Mouse (Mus musculus) heart, embryonic 13.5 days (tissue): Measurements from ENCODE around the gene Map3k12. TPM values are rescaled to one million over a fixed set of nuclear protein-coding genes. Genes with fewer than 3 reads are reported as not detected.
A peak's percentile ranks its signal among the peaks of the same experiment; 100 is the strongest.

ENCODE experiments used
- ATAC-seq: fragments of 200-750 bp; cut with Nextera tagmentation; 2 replicates; pipeline ENCODE4 v1.8.0; 2017; ENCODE audit warnings: moderate TSS enrichment; ENCODE audit not compliant: insufficient number of reproducible peaks, low FRiP score, low TSS enrichment; ENCODE audit errors: extremely low read depth
- H3K27ac ChIP-seq: fragments of 300-500 bp; sonication (generic); replicated peaks from 2 replicates; pipeline ENCODE4 v1.5.1; 2015; ENCODE audit warnings: moderate library complexity, mild to moderate bottlenecking, inconsistent platforms
- H3K27me3 ChIP-seq: fragments of 300-500 bp; sonication (generic); replicated peaks from 2 replicates; pipeline ENCODE4 v1.6.1; 2015; ENCODE audit warnings: mild to moderate bottlenecking, inconsistent platforms
- H3K36me3 ChIP-seq: fragments of 300-500 bp; sonication (generic); 2 replicates; pipeline ENCODE4 v1.6.1; 2015; ENCODE audit warnings: mild to moderate bottlenecking, inconsistent platforms
- H3K4me1 ChIP-seq: fragments of 300-500 bp; sonication (generic); 2 replicates; pipeline ENCODE4 v1.6.1; 2015; ENCODE audit warnings: inconsistent platforms
- H3K4me2 ChIP-seq: fragments of 300-500 bp; sonication (generic); 2 replicates; pipeline ENCODE4 v1.6.1; 2015; ENCODE audit warnings: inconsistent platforms, mild to moderate bottlenecking, moderate library complexity
- H3K4me3 ChIP-seq: fragments of 300-500 bp; sonication (generic); 2 replicates; pipeline ENCODE4 v1.5.1; 2015; ENCODE audit warnings: moderate library complexity, mild to moderate bottlenecking, inconsistent platforms
- H3K9ac ChIP-seq: fragments of 300-500 bp; sonication (generic); 2 replicates; pipeline ENCODE4 v1.6.1; 2015; ENCODE audit warnings: inconsistent platforms, mild to moderate bottlenecking, moderate library complexity
- H3K9me3 ChIP-seq: fragments of 300-500 bp; sonication (generic); 2 replicates; pipeline ENCODE4 v1.6.1; 2016; ENCODE audit warnings: inconsistent platforms
- WGBS: fragments of 180-500 bp; shearing (Covaris S2); methylation state at CpG from one replicate; pipeline ENCODE4 v1.1.7; 2015; ENCODE audit warnings: mixed read lengths; 5-methylcytosine and 5-hydroxymethylcytosine counted together
- polyA plus RNA-seq: library from polyadenylated mRNA; unstranded; fragments of >200 nt; fragmentation: Nextera tagmentation; extraction: Ambion mirVana; gene quantifications from 2 replicates; pipeline ENCODE4 v1.2.1, GENCODE M21; 2015

Map3k12 gene
- polyA plus RNA-seq, 1 experiment from 2014 or later, result 10.8 TPM

GRCm38 (mm10) chr15:102533926-102534325 is 17.1 kb upstream of the Map3k12 start:
- no peak for ATAC-seq
- Histone ChIP-seq H3K27me3 (no peaks in the 10 kb centered on the region), H3K9me3 (no peaks in the 10 kb centered on the region), H3K4me2 (no peak overlapping the region), H3K27ac (no peak overlapping the region), H3K36me3 (peaks cover 94% of the 10 kb centered on the region), H3K4me1 (no peaks in the 10 kb centered on the region), H3K9ac (no peak overlapping the region), H3K4me3 (no peak overlapping the region)
- 92% methylated on average over 7 of the region's 7 CpGs for WGBS

DNA sequence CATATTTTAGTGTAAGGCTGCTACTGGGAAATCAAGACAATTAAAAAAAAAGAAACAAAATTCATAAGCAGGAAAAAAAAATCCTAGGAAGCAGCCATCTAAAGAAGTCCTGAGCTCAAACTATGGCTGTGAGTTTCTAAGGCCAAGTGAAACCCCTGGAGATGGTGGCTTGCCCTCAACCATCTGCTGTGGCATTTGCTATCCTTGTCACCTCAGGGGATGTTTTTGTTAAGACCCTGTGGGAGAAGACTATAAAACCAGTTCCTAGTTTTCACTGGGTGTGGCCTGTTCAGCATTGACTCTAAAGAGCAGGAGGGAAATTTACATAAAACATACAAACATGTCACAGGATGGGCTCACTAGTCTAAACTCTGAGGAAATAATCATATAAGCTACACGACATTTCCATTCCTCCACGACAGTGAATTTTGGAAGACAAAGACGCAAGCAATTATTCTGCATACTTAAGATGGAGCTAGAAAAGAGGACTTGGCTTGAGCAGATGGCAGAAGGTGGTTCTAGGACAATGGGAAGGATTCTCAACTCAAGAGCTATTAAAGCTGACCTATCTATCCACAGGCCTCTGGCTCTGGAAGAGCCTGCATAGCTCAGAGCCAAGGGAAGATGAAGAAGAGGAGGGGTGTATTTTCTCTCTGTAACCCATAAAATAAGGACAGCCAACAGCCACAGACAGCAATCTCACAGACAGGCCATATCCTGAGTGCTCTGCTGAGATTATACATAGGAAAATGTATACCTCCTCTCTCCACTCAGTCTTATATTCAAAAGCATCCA is 15.4 kb upstream of the Map3k12 start:
- Histone ChIP-seq H3K36me3 (peaks cover 97% of the 10 kb centered on the region), H3K9me3 (no peaks in the 10 kb centered on the region), H3K4me3 (no peak overlapping the region), H3K4me2 (no peak overlapping the region), H3K4me1 (no peaks in the 10 kb centered on the region), H3K27me3 (no peaks in the 10 kb centered on the region), H3K9ac (no peak overlapping the region), H3K27ac (no peak overlapping the region)
- 92% methylated on average over 3 of the region's 3 CpGs for WGBS
- ATAC-seq, result no peak

DNA sequence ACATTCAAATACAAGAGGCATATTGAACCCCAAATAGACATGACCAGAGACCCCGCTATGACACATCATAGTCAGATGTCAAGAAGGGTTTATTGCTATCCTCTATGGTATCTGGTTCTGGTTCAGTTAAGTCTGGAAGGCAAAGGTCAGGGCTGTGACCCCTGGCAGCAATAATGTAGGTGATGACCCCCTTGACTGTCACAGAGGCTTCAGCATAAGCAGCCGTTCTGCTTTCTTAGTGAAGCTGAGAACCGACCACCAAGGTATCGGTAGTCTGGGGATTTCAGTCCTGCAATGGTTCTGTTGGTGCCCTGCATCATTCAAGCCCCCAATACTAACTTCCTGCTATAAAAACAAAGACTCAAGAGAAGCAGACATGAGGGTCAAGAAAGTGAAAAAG is 14.7 kb upstream of the Map3k12 start:
- no peak overlapping the region for H3K4me2 ChIP-seq
- no peak for ATAC-seq
- WGBS, result 87% methylated on average over 4 of the region's 4 CpGs

DNA sequence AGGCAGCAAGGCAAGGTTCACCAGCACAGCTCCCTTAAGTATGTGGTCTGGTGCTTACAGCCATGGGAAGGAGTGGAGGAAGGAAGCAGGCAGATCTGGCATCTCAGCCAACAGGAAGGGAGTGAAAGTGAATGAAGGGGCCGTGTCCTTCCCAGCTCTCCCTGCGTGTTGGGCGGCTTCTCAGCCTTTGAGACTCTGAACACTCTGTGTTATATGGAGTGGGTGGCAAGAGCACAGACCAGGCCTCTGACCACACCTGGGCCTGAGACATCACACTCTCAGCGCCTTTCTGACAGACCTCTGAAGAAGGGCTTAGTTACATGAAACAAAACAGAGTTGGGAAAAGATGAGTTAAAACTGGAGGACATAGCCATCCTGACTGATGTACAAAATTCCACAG is 13.7 kb upstream of the Map3k12 start:
- no peak for ATAC-seq
- 79% methylated on average over 4 of the region's 4 CpGs for WGBS
- Histone ChIP-seq H3K27me3 (no peaks in the 10 kb centered on the region), H3K4me2 (no peak overlapping the region), H3K4me3 (no peak overlapping the region), H3K9ac (no peak overlapping the region; the same call in 1 of the 2 replicates), H3K4me1 (no peaks in the 10 kb centered on the region), H3K36me3 (peaks cover 93% of the 10 kb centered on the region), H3K27ac (0 out of 2 replicates have a peak overlapping the region, but pooled peaks have one; percentile 5), H3K9me3 (no peaks in the 10 kb centered on the region)

More for the DNA sequence above, 14.7 kb upstream of the Map3k12 start:
- H3K27ac ChIP-seq, result no peak overlapping the region
- H3K36me3 ChIP-seq, result peaks cover 94% of the 10 kb centered on the region
- no peaks in the 10 kb centered on the region for H3K4me1 ChIP-seq
- no peak overlapping the region for H3K9ac ChIP-seq
- no peak overlapping the region for H3K4me3 ChIP-seq
- H3K9me3 ChIP-seq, result no peaks in the 10 kb centered on the region
- no peaks in the 10 kb centered on the region for H3K27me3 ChIP-seq

GRCm38 (mm10) chr15:102528396-102528795 is 11.5 kb upstream of the Map3k12 start:
- WGBS, result 82% methylated on average over 1 of the region's 1 CpGs
- H3K36me3 ChIP-seq, result peaks cover 90% of the 10 kb centered on the region

DNA sequence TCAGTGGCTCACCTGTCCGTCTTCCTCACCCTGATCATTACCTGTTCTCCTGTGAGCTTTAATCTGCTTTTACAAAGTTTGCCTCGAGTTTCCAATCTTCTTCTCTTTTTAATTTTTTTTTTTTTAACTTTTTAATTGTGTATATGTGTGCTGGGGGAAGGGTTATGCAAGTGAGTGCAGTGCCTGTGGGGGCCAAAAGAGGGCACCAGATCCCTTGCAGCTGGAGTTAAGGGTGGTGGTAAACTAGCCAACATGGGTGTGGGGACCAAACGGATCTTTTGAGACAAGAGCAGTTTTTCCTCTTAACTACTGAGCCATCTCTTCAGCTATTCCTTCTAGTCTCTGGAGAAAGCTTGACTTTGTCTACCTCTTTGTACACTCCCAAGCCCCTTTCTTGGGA is 11.1 kb upstream of the Map3k12 start:
- Histone ChIP-seq H3K27ac (no peak overlapping the region), H3K4me2 (no peak overlapping the region), H3K36me3 (peaks cover 87% of the 10 kb centered on the region), H3K9ac (no peak overlapping the region), H3K4me1 (no peaks in the 10 kb centered on the region), H3K9me3 (no peaks in the 10 kb centered on the region), H3K4me3 (no peak overlapping the region), H3K27me3 (no peaks in the 10 kb centered on the region)
- 77% methylated on average over 3 of the region's 3 CpGs for WGBS
- no peak for ATAC-seq

More at GRCm38 (mm10) chr15:102528396-102528795, 11.5 kb upstream of the Map3k12 start:
- no peaks in the 10 kb centered on the region for H3K27me3 ChIP-seq
- no peak overlapping the region for H3K27ac ChIP-seq
- H3K9me3 ChIP-seq, result no peaks in the 10 kb centered on the region
- H3K4me3 ChIP-seq, result no peak overlapping the region
- no peak overlapping the region for H3K9ac ChIP-seq
- no peak for ATAC-seq
- H3K4me1 ChIP-seq, result no peaks in the 10 kb centered on the region
- no peak overlapping the region for H3K4me2 ChIP-seq

GRCm38 (mm10) chr15:102526111-102527002 is 9.5 kb upstream of the Map3k12 start:
- no peaks in the 10 kb centered on the region for H3K4me1 ChIP-seq
- no peaks in the 10 kb centered on the region for H3K9me3 ChIP-seq
- no peak overlapping the region for H3K9ac ChIP-seq
- H3K27me3 ChIP-seq, result no peaks in the 10 kb centered on the region
- no peak for ATAC-seq
- 77% methylated on average over 6 of the region's 6 CpGs for WGBS
- no peak overlapping the region for H3K4me3 ChIP-seq
- H3K36me3 ChIP-seq, result peaks cover 87% of the 10 kb centered on the region
- no peak overlapping the region for H3K27ac ChIP-seq
- H3K4me2 ChIP-seq, result no peak overlapping the region

DNA sequence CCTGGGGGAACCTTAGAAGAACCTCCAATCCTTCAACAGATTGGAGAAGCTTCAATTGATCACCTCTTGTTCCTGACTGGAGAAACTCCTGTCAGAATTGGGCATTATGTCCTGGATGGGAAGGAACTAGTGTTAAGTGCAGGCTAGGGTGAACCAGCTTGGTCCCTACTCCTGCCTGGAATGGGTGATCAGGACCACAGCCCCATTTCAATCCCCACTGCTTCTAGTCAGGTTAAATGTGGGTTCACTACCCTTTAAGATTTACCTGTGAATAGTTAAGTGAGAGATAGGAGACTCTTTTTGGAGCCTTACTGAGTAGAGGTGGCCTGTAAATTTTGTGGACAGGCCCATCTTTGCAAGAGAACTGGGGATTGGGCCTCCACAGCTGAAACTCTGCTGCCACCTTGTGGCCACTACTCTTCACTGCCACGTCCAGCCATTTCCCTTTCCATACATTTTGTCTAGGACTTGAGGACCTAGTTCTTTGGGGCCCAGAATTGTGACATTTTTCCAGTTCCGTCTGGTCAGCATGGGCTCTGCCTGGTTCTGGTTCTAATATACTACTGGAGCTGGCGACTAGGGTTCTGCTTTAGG is 8.1 kb upstream of the Map3k12 start, which contains the start of gene Npff:
Gene Npff, minus strand, starts transcription at position 51 of the 594 bp plus-strand sequence.
- peaks cover 12% of the 10 kb centered on the region for H3K4me1 ChIP-seq
- H3K27me3 ChIP-seq, result no peaks in the 10 kb centered on the region
- no peak within 1 kb of the TSS for H3K4me3 ChIP-seq
- no peaks in the 10 kb centered on the region for H3K9me3 ChIP-seq
- H3K9ac ChIP-seq, result peak within 1 kb of the TSS; percentile 20; the same call in 1 of the 2 replicates
- H3K27ac ChIP-seq, result no peak within 1 kb of the TSS
- no peak within 1 kb of the TSS for H3K4me2 ChIP-seq
- peaks cover 83% of the 10 kb centered on the region for H3K36me3 ChIP-seq
- no peak for ATAC-seq
- 7% methylated on average over 3 of the region's 3 CpGs for WGBS

GRCm38 (mm10) chr15:102521480-102521879 is 4.6 kb upstream of the Map3k12 start:
- Histone ChIP-seq H3K27ac (no peak overlapping the region), H3K36me3 (peaks cover 52% of the 10 kb centered on the region), H3K27me3 (no peaks in the 10 kb centered on the region), H3K4me3 (no peak overlapping the region), H3K9ac (no peak overlapping the region), H3K4me2 (no peak overlapping the region), H3K4me1 (peaks cover 24% of the 10 kb centered on the region), H3K9me3 (no peaks in the 10 kb centered on the region)
- WGBS, result 77% methylated on average over 4 of the region's 4 CpGs
- ATAC-seq, result no peak

- Histone ChIP-seq H3K27ac (peak overlapping the region; percentile 97; the same call in 1 of the 2 replicates), H3K9ac (peak overlapping the region; percentile 85), H3K4me2 (peak overlapping the region; percentile 93)
Observed at GRCm38 (mm10) chr15:102520416-102520815, 3.6 kb upstream of the Map3k12 start.

More at GRCm38 (mm10) chr15:102520416-102520815, 3.6 kb upstream of the Map3k12 start:
- no peaks in the 10 kb centered on the region for H3K9me3 ChIP-seq
- H3K4me1 ChIP-seq, result peaks cover 34% of the 10 kb centered on the region
- 31% methylated on average over 4 of the region's 4 CpGs for WGBS
- H3K4me3 ChIP-seq, result no peak overlapping the region
- no peaks in the 10 kb centered on the region for H3K27me3 ChIP-seq
- ATAC-seq, result no peak
- peaks cover 42% of the 10 kb centered on the region for H3K36me3 ChIP-seq
